Mouse (Mus musculus) stomach, embryonic 16.5 days (tissue): ENCODE measurements at regions not wholly inside any gene's neighbourhood (a gene's known extent, or its start where the extent isn't known, plus 50 kb on each side); places are given as distances from the start of the nearest gene placed in this dataset.

Experiments used
- ATAC-seq: fragments of 200-750 bp; cut with Nextera tagmentation; 2 replicates; pipeline ENCODE4 v1.8.0; 2017; ENCODE audit warnings: moderate number of reproducible peaks, moderate TSS enrichment; ENCODE audit not compliant: insufficient read depth, low FRiP score
- H3K27ac ChIP-seq: fragments of 300-500 bp; sonication (generic); 2 replicates; pipeline ENCODE4 v1.5.1; 2014; ENCODE audit warnings: low read length
- H3K27me3 ChIP-seq: fragments of 300-500 bp; sonication (generic); 2 replicates; pipeline ENCODE4 v1.6.1; 2014; ENCODE audit warnings: low read length, control low read depth, mixed read lengths; ENCODE audit not compliant: control insufficient read depth, insufficient read depth
- H3K36me3 ChIP-seq: fragments of 300-500 bp; sonication (generic); 2 replicates; pipeline ENCODE4 v1.6.1; 2014; ENCODE audit warnings: low read length; ENCODE audit not compliant: control insufficient read depth, insufficient read depth
- H3K4me1 ChIP-seq: fragments of 300-500 bp; sonication (generic); 2 replicates; pipeline ENCODE4 v1.6.1; 2014; ENCODE audit warnings: low read length, control low read depth, mixed read lengths; ENCODE audit not compliant: control insufficient read depth, insufficient read depth
- H3K4me2 ChIP-seq: fragments of 300-500 bp; sonication (generic); 2 replicates; pipeline ENCODE4 v1.6.1; 2014; ENCODE audit warnings: low read depth, low read length, mixed read lengths
- H3K4me3 ChIP-seq: fragments of 300-500 bp; sonication (generic); replicated peaks from 2 replicates; pipeline ENCODE4 v1.5.1; 2014; ENCODE audit warnings: mild to moderate bottlenecking, low read length
- H3K9ac ChIP-seq: fragments of 300-500 bp; sonication (generic); 2 replicates; pipeline ENCODE4 v1.6.1; 2014; ENCODE audit warnings: low read length
- H3K9me3 ChIP-seq: fragments of 300-500 bp; sonication (generic); replicated peaks from 2 replicates; pipeline ENCODE4 v1.6.1; 2016; ENCODE audit warnings: low read length, control low read depth; ENCODE audit not compliant: control insufficient read depth
- WGBS: fragments of 180-500 bp; shearing (Covaris S2); extraction: QIAGEN DNeasy Blood & Tissue Kit; methylation state at CpG from one replicate; pipeline ENCODE4 v1.1.7; 2014; 5-methylcytosine and 5-hydroxymethylcytosine counted together

- WGBS: 63% methylated on average over 18 of the region's 18 CpGs
- H3K4me3 ChIP-seq: no peak overlapping the region
- peak overlapping the region; percentile 77 for H3K27ac ChIP-seq
- H3K9ac ChIP-seq: peak overlapping the region; percentile 15; the same call in 1 of the 2 replicates
- no peak overlapping the region for H3K4me2 ChIP-seq
- no peaks in the 10 kb centered on the region for H3K27me3 ChIP-seq
- H3K4me1 ChIP-seq: peaks cover 18% of the 10 kb centered on the region
- H3K36me3 ChIP-seq: no peaks in the 10 kb centered on the region
- H3K9me3 ChIP-seq: no peaks in the 10 kb centered on the region
- ATAC-seq: no peak
These were observed 249.5 kb downstream of the Ankrd50 start for GRCm38 (mm10) chr3:38235033-38235735.

GRCm38 (mm10) chr3:38234534-38234933 lies 250.1 kb downstream of the Ankrd50 start:
- ATAC-seq: no peak
- Histone ChIP-seq H3K27me3 (no peaks in the 10 kb centered on the region), H3K9ac (no peak overlapping the region), H3K27ac (peak overlapping the region; percentile 77), H3K9me3 (no peaks in the 10 kb centered on the region), H3K4me2 (no peak overlapping the region), H3K4me3 (no peak overlapping the region), H3K36me3 (no peaks in the 10 kb centered on the region), H3K4me1 (peaks cover 18% of the 10 kb centered on the region)
- 51% methylated on average over 4 of the region's 4 CpGs for WGBS

GRCm38 (mm10) chr3:38234006-38234405 lies 250.6 kb downstream of the Ankrd50 start:
- Histone ChIP-seq H3K27ac (peak overlapping the region; percentile 7; the same call in 1 of the 2 replicates), H3K9me3 (no peaks in the 10 kb centered on the region), H3K4me2 (no peak overlapping the region), H3K36me3 (no peaks in the 10 kb centered on the region), H3K4me1 (peaks cover 18% of the 10 kb centered on the region), H3K9ac (no peak overlapping the region), H3K27me3 (no peaks in the 10 kb centered on the region), H3K4me3 (no peak overlapping the region)
- WGBS: 41% methylated on average over 2 of the region's 2 CpGs
- ATAC-seq: peak; percentile 45; the same call in 1 of the 2 replicates

GRCm38 (mm10) chr3:38233091-38233490 lies 251.6 kb downstream of the Ankrd50 start:
- Histone ChIP-seq H3K4me2 (no peak overlapping the region), H3K4me3 (no peak overlapping the region), H3K36me3 (no peaks in the 10 kb centered on the region), H3K9ac (no peak overlapping the region), H3K27ac (peak overlapping the region; percentile 68), H3K4me1 (peaks cover 18% of the 10 kb centered on the region), H3K27me3 (no peaks in the 10 kb centered on the region), H3K9me3 (no peaks in the 10 kb centered on the region)
- 85% methylated on average over 3 of the region's 3 CpGs for WGBS
- no peak for ATAC-seq

- H3K27ac ChIP-seq: peak overlapping the region; percentile 68
- peaks cover 18% of the 10 kb centered on the region for H3K4me1 ChIP-seq
- WGBS: 45% methylated on average over 14 of the region's 15 CpGs
- no peak overlapping the region for H3K4me3 ChIP-seq
- no peaks in the 10 kb centered on the region for H3K36me3 ChIP-seq
- H3K9ac ChIP-seq: no peak overlapping the region
- no peaks in the 10 kb centered on the region for H3K9me3 ChIP-seq
- ATAC-seq: peak; percentile 84
- no peak overlapping the region for H3K4me2 ChIP-seq
- no peaks in the 10 kb centered on the region for H3K27me3 ChIP-seq
These were observed 252.2 kb downstream of the Ankrd50 start for GRCm38 (mm10) chr3:38232111-38233076.

- Histone ChIP-seq H3K36me3 (no peaks in the 10 kb centered on the region), H3K4me2 (no peak overlapping the region), H3K27ac (peak overlapping the region; percentile 68; the same call in 1 of the 2 replicates), H3K4me1 (peaks cover 18% of the 10 kb centered on the region), H3K9me3 (no peaks in the 10 kb centered on the region), H3K9ac (no peak overlapping the region), H3K4me3 (no peak overlapping the region), H3K27me3 (no peaks in the 10 kb centered on the region)
- WGBS: 78% methylated on average over 3 of the region's 3 CpGs
- no peak for ATAC-seq
These were observed 253.1 kb downstream of the Ankrd50 start for GRCm38 (mm10) chr3:38231506-38231905.

- H3K27me3 ChIP-seq: no peaks in the 10 kb centered on the region
- H3K27ac ChIP-seq: no peak overlapping the region
- no peak overlapping the region for H3K9ac ChIP-seq
- 88% methylated on average over 6 of the region's 6 CpGs for WGBS
- no peak overlapping the region for H3K4me2 ChIP-seq
- no peaks in the 10 kb centered on the region for H3K9me3 ChIP-seq
- H3K4me3 ChIP-seq: no peak overlapping the region
- peaks cover 18% of the 10 kb centered on the region for H3K4me1 ChIP-seq
- H3K36me3 ChIP-seq: no peaks in the 10 kb centered on the region
- no peak for ATAC-seq
These were observed 253.8 kb downstream of the Ankrd50 start for GRCm38 (mm10) chr3:38230796-38231195.

GRCm38 (mm10) chr3:38229686-38230085 lies 255.0 kb downstream of the Ankrd50 start:
- H3K36me3 ChIP-seq: no peaks in the 10 kb centered on the region
- no peaks in the 10 kb centered on the region for H3K9me3 ChIP-seq
- no peaks in the 10 kb centered on the region for H3K27me3 ChIP-seq
- 68% methylated on average over 5 of the region's 5 CpGs for WGBS
- no peak overlapping the region for H3K4me2 ChIP-seq
- no peak overlapping the region for H3K27ac ChIP-seq
- H3K4me1 ChIP-seq: peaks cover 15% of the 10 kb centered on the region
- no peak overlapping the region for H3K4me3 ChIP-seq
- ATAC-seq: no peak
- peak overlapping the region; percentile 39; the same call in 1 of the 2 replicates for H3K9ac ChIP-seq

GRCm38 (mm10) chr3:38229051-38229450 lies 255.6 kb downstream of the Ankrd50 start:
- 0 out of 2 replicates have a peak overlapping the region, but pooled peaks have one; percentile 13 for H3K9ac ChIP-seq
- no peak overlapping the region for H3K4me2 ChIP-seq
- H3K9me3 ChIP-seq: no peaks in the 10 kb centered on the region
- H3K4me1 ChIP-seq: peaks cover 15% of the 10 kb centered on the region
- 40% methylated on average over 10 of the region's 10 CpGs for WGBS
- 0 out of 2 replicates have a peak overlapping the region, but pooled peaks have one; percentile 9 for H3K27ac ChIP-seq
- no peaks in the 10 kb centered on the region for H3K36me3 ChIP-seq
- no peak for ATAC-seq
- no peaks in the 10 kb centered on the region for H3K27me3 ChIP-seq
- no peak overlapping the region for H3K4me3 ChIP-seq
